Mouse (Mus musculus): ENCODE data around the gene Sprr1b. TPM values are rescaled to one million over a fixed set of nuclear protein-coding genes. Genes with fewer than 3 reads are reported as not detected.
"Not testable (repeated sequence)": the region's sequence is repeated elsewhere in the genome, so short reads cannot be mapped to it uniquely, and the experiment has no call there.

Sprr1b gene
- not detected for total RNA-seq (2021)

DNA sequence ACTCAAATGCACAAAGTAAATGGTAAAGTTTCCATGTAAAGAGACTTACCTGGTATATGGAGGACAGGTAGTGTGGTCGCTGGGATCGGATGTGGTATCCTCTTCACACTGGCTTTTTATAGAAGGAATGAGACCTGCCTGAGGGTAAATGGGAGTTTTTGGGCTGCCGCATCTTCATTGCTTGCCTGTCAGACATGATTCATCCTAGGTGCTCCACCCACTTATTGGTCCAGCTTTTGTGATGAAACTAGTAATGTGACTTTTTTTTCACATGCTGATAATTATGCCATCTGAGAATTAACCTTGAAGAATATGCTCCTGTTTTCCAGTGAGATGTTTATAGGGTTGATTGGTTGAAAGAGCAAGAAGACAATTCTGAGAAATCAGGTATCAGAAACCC lies at the start of gene Sprr1b:
Sprr1b (minus strand) TSS at position 101 of the 400 bp plus-strand sequence.
- no peak for DNase-seq
- intact Hi-C loops (cut with DNase I): no loop called here

DNA sequence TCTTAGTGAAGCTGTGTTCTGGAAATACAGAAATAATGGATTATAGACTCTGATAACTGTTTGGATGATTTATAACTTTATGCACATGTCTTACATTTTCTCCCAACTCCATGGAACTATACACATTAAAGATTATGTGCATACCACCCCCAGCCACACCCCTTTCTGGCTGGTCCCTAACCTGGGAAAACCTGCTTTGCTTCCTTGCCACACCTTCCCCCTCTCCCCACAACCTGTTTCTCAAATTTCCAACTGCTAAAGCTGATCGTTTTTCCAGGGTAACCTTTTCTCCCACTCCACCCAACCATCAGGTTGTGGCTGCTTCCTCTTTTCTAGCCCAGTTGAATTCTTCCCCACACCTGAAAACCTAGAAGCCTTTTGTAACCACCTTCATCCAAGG lies 47.7 kb upstream of the Sprr1b start:
- intact Hi-C loops (cut with DNase I): no loop called here
- DNase-seq: no peak

DNA sequence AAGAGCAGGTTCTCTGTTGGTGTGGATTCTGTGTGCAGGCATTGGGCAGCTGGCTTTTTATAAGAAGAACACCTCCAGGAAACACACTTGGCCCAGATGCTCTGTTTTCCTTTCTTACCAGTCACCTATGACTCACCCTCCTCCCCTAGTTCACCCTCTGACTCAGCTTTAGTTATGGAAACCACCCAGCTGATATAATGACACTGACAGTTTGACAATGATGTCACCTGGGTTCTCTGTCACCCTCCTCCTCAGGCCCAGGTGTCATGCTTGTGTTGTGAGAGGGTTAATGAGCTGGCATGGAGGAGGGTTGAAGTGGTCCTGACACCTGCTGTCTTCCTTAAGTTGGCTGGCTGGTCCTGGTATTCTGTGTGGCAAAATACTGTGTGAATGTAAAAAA lies 47.3 kb upstream of the Sprr1b start, which contains the start of gene Sprr1a:
Sprr1a (minus strand) TSS at position 33 of the 400 bp plus-strand sequence.
- intact Hi-C loops (cut with DNase I): no loop called here
- no peak for DNase-seq

DNA sequence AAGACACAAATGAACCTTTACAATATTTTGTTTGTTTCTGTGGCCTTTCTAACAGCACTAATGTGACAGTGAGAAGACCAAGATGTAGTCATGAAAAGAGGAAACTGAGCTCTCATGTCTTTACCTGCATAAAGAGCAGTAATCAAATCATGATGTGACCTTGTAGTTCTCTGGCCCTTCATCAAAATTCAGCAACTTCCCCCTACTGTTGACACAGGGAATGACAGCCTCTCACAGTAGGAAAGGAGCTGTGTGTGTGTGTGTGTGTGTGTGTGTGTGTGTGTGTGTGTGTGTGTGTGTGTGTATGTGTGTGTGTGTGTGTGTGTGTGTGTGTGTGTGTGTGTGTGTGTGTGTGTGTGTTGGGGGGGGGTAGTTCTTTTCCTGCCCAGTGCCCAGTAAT lies 42.7 kb upstream of the Sprr1b start:
- intact Hi-C loops (cut with DNase I); DNase-seq: not testable (repeated sequence)

DNA sequence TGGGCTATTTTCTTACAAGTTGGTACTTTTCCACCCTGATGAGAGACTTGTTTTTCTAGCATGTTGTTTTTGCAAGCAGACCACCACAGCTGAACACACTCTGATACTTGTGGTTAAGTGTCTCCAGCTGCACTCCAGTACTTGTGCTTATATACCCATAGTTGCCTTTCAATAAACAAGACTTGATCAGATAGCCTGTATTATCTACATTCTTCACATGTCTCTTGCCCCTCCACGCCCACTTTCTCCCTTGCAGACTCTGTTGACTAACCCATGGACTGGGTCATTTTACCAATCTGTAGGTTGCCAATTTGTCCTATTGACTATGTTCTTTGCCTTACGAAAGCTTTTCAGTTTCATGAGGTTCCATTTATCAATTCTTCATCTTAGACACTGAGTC lies 31.5 kb upstream of the Sprr1b start:
- DNase-seq: no peak
- intact Hi-C loops (cut with DNase I): no loop called here

DNA sequence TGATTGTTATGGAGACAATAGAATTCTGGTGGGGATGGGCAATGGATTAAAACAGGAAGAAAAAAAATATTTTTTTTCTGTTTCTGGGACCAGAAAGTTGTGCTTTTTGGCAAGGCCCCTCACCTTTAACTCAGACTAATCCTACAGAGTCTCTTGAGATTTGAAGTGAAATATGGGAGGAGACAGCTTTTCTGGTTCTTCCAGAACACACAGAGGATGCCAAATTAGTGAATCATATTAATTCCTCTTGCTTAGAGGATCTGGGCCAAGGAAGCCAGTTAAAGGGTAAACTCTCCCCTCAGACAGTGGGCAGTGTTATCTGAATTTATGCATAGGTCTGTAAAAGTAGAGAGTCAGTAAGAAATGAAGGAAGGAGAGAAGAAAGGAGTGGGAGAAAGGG lies 28.8 kb upstream of the Sprr1b start:
- no peak for DNase-seq
- intact Hi-C loops (cut with DNase I): no loop called here

DNA sequence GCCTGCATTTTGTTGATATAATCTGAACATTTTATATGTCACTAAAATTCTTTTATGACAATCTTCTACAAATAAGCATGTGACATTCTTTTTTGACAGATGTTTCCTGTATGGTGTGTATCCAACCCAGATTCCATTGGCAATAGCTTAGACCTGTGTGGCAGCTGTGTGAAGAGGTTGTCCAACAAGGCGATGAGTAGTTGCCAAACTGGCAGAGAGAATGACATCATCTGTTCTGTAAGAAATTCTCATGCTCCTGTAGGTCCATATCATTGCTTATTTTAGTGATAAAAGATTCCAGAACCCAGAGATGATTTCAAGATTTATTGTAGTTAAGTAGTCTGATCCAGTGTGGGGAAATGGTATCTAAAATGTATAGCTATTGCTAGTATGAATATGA lies 28.0 kb upstream of the Sprr1b start:
- DNase-seq: no peak
- intact Hi-C loops (cut with DNase I): no loop called here

DNA sequence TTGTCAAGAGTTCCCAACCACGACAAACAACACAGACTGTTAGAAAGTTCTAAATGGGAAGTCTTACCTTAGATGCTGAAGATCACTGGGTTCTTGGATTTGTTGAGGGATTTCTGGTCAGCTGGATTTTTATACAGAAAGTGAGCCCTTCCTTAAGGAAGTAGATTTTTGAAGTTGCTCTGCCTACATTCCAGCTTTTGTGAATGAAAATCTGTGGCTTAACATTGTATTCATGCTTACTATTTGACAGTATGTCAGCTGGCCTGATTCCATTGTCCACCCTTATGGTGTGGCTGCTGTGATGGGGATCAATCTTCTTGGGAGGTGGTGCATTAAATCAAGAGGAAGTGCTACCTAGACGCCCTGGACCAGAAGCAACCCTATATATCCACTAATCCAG lies 20.0 kb upstream of the Sprr1b start, which contains the start of gene Sprr3:
Sprr3 (minus strand) TSS at position 101 of the 400 bp plus-strand sequence.
- intact Hi-C loops (cut with DNase I): no loop called here
- no peak for DNase-seq

DNA sequence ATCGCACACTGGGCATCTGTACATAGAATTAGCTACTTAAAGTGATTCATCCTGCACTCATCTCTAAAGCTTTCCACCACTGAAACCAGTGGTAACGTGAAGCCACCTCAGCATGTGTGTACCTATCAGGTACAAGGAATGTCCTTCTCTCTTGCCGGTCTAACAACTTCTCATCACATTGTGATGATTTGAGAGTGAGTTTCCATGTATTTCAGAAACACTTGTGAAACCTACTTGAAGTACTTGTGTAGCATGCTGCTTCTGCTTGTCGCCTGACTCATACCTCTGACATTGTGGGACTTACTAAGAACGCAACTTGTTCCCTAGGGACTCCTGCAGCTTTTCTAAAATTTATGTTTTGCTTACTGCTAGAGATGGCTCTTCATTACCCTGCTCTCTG lies 16.6 kb upstream of the Sprr1b start:
- intact Hi-C loops (cut with DNase I): no loop called here
- DNase-seq: no peak

DNA sequence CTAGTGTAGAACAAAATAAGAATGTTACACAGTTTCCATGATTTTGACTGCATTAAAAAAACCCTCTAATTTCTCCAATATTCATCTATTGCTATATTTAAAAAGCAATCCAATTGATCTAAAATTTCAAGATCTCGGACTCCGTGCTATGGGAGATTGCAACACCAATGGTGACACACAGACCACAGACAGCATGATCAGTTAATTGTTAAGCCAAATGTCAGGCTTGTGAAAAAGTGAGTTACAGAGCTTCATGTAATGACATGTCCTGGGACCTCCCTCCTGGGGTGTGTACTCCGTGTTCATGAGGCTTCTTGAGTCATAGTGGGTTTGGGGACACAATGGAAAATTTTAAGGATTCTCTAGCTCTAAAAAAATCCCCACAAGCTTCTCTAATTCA lies 1.6 kb upstream of the Sprr1b start:
- intact Hi-C loops (cut with DNase I): no loop called here

DNA sequence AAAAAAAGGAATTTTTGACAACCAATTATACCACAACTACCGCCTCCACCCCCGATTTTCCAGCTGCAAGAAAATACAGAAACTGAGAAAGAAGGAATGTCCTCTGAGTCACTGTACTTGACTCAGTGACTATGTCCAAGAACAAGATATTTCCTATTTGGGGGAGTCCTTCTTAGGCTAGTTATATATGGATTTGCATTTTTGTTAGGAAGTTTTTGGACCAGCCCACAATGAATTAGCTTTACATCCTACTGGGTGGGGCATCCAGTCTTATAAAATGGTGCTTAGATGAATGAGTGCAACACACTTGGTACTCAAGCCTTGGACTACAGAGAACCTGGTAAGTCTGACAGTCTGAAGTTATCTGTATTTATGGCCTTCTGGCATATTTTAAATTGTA lies 6.3 kb downstream of the Sprr1b start, which contains the start of gene Sprr2k:
Sprr2k (plus strand) TSS at position 301 of the 400 bp plus-strand sequence.
- no peak for DNase-seq
- intact Hi-C loops (cut with DNase I): no loop called here

More for the DNA sequence above, 1.6 kb upstream of the Sprr1b start:
- no peak for DNase-seq

DNA sequence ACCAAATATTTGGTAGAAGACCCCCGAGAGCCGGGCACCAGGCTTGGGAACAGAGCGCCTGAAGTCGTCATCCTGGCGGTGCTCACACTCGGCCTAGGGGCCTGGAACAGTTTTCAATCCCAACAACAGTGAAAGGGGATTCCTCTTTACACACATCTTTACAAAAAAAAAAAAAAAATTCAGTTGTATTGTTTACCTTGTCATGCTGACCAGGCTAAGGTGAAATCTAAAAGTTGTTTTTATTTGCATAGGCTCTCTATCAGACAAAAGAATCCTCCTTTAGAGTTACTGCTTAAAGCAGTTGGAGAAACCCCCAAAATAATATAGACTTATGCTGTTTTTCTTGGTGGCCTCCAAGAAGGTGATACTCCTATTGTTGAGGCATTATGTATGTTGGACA lies 9.3 kb downstream of the Sprr1b start, which contains the start of gene Gm9774:
Gm9774 (minus strand) TSS at position 101 of the 400 bp plus-strand sequence.
- intact Hi-C loops (cut with DNase I): no loop called here
- DNase-seq: no peak

DNA sequence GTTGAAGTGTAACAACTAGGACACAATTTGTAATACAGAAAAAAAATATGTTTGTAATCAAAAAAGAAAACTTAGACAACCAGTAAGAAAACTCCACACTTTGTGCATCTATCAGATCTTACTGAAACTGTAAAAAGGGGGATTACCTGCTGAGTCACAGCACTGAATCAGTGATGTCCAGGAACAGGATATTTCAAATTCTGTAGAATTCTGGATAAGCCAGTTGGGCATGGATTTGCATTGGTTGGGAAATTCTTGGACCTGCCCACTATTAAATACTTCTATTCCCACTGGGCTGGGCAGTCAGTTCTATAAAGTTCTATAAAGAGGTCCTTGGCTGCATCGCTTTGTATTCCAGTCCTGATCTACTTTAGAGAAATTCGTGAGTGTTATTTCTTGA lies 20.8 kb downstream of the Sprr1b start, which contains the start of gene Sprr2j-ps:
Sprr2j-ps (plus strand) TSS at position 301 of the 400 bp plus-strand sequence.
- intact Hi-C loops (cut with DNase I): no loop called here
- DNase-seq: no peak

DNA sequence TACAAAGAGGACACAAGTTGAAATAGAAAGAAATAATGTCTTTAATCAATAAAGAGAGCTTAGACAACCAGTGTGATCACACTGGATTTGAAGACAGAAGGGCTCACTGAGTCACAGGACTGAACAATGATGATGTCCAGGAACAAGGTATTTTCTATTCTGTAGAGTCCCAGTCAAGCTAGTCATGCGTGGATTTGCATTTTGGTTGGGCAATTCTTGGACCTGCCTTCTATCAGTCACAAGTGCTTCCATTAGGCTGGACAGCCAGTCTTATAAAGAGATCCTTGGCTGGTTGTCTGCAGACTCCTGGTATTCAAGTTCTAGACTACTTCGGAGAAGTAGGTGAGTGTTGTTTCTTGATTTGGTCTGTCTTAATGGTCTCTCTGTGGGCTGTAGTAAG lies 30.9 kb downstream of the Sprr1b start, which contains the start of gene Sprr2i:
Sprr2i (plus strand) TSS at position 301 of the 400 bp plus-strand sequence.
- no peak for DNase-seq
- intact Hi-C loops (cut with DNase I): no loop called here

DNA sequence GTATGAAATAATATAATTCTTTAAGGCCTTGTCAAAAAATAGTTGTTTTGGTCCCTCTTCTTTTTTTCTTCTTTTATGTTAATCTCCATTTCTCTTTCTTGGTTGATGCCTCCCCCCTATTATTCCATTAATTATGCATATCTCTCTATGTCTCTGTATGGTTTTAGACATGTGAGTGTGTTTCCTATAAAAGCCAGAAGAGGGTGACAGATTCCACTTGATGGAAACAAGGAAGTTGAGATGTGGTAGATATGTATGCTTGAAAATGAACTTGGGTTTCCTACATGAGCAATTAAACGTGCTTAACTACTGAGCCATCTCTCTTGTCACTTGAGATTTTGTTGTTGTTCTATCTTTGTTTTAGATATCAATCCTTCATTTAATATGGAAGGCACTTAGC lies 44.3 kb downstream of the Sprr1b start:
- no peak for DNase-seq
- intact Hi-C loops (cut with DNase I): loop anchor here (2.0 kb wide), 1 partner anchor 116 kb away; no protein-coding TSS in a partner anchor

Other genes with a start within 250 kb of the Sprr1b start
- not detected for gene Sprr2a1, start 223.0 kb downstream of the Sprr1b start, total RNA-seq (2021)
- under 1 TPM; 0.38 to 0.58 TPM for gene Sprr2a2, start 222.9 kb downstream of the Sprr1b start, total RNA-seq (2021)
- not detected for gene Sprr2a3, start 153.4 kb downstream of the Sprr1b start, total RNA-seq (2021)
- gene Sprr2b, start 122.2 kb downstream of the Sprr1b start, total RNA-seq (2021): not detected
- gene Sprr2d, start 99.6 kb downstream of the Sprr1b start, total RNA-seq (2021): not detected
- gene Sprr2e, start 86.6 kb downstream of the Sprr1b start, total RNA-seq (2021): not detected
- gene Sprr2f, start 73.6 kb downstream of the Sprr1b start, total RNA-seq (2021): not detected
- gene Sprr2h, start 53.1 kb downstream of the Sprr1b start, total RNA-seq (2021): not detected
- not detected for gene Sprr2i, start 30.8 kb downstream of the Sprr1b start, total RNA-seq (2021)
- not detected for gene Sprr2j-ps, start 20.7 kb downstream of the Sprr1b start, total RNA-seq (2021)
- gene Gm9774, start 9.4 kb downstream of the Sprr1b start, total RNA-seq (2021): 1 to 10 TPM; 1.2 to 3.3 TPM
- not detected for gene Sprr2k, start 6.2 kb downstream of the Sprr1b start, total RNA-seq (2021)
- not detected for gene Sprr3, start 19.9 kb upstream of the Sprr1b start, total RNA-seq (2021)
- gene Sprr1a, start 47.1 kb upstream of the Sprr1b start, total RNA-seq (2021): not detected
- not detected for gene Sprr4, start 61.7 kb upstream of the Sprr1b start, total RNA-seq (2021)
- not detected for gene 2310046K23Rik, start 95.7 kb upstream of the Sprr1b start, total RNA-seq (2021)
- not detected for gene Ivl, start 134.9 kb upstream of the Sprr1b start, total RNA-seq (2021)
- not detected for gene Smcp, start 150.2 kb upstream of the Sprr1b start, total RNA-seq (2021)
- gene 2210017I01Rik, start 168.7 kb upstream of the Sprr1b start, total RNA-seq (2021): not detected
- not detected for gene Lce6a, start 182.9 kb upstream of the Sprr1b start, total RNA-seq (2021)
- gene Lce1a1, start 209.5 kb upstream of the Sprr1b start, total RNA-seq (2021): not detected
- gene Lce1b, start 218.1 kb upstream of the Sprr1b start, total RNA-seq (2021): not detected
- not detected for gene Lce1a2, start 231.5 kb upstream of the Sprr1b start, total RNA-seq (2021)
- gene Lce1c, start 240.5 kb upstream of the Sprr1b start, total RNA-seq (2021): not detected
- gene Lce1d, start 248.4 kb upstream of the Sprr1b start, total RNA-seq (2021): not detected